Mouse (Mus musculus): Measurements from ENCODE around the gene Npcd. TPM values are rescaled to one million over a fixed set of nuclear protein-coding genes. Genes with fewer than 3 reads are reported as not detected.

Gene Npcd
- total RNA-seq, 2 experiments from 2014 or later = 9.7 to 19.7 TPM

DNA sequence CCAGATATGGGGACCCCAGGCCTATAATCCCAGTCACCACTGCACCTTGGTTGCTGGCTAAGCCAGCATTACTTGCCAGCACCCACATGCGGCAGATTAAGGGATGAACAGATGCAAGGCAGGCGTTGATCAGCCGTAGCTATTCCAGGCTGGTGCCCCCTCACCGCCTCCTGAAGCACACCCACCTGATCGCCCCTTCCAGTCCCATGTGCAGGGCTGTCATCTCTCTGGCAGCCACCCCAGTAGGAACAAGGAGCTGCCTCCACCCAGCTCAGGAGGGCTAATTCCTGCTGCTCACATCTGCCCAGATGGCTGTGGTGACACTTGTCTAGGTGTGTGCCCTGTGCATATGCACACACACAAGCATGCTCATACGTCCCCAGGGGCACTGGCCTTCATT lies 73.1 kb downstream of the Npcd start:
- Histone ChIP-seq H3K27ac (peak overlapping the region; percentile 67), H3K4me3 (no peak overlapping the region)
- DNase-seq (ENCODE audit: extremely low spot score in 1 of 2, low spot score in 2 of 2) = peak in 1 of 2 experiments; percentile 41
- no peak; the same call in 1 of the 2 replicates for TF ChIP-seq CTCF (IDR thresholded peaks at IDR 0.05)
- intact Hi-C loops (cut with DNase I) = no loop called here

DNA sequence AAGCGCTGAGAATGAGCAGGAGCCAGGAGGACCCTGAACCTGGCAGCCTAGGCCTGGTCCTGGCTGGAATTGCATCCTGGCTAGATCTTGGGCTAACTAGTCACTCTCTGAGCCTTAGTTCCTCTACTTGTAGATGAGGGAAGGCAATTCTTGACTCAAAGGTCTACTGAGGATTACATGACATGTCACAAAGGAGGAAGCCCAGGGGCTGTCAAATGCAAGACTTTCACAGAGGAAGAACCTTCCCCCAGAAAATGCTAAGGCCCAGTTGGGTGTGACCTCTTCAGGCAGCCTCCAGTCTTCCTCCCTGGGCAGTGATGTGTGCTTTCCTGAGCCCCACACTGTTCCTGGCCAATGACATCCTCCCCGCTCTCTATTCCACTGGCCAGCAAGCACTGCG lies 76.9 kb downstream of the Npcd start:
- no peak for DNase-seq (ENCODE audit: extremely low spot score in 1 of 2, low spot score in 2 of 2)
- Histone ChIP-seq H3K4me3 (no peak overlapping the region), H3K27ac (peak overlapping the region; percentile 82)
- TF ChIP-seq CTCF (IDR thresholded peaks at IDR 0.05) = no peak
- intact Hi-C loops (cut with DNase I) = no loop called here

DNA sequence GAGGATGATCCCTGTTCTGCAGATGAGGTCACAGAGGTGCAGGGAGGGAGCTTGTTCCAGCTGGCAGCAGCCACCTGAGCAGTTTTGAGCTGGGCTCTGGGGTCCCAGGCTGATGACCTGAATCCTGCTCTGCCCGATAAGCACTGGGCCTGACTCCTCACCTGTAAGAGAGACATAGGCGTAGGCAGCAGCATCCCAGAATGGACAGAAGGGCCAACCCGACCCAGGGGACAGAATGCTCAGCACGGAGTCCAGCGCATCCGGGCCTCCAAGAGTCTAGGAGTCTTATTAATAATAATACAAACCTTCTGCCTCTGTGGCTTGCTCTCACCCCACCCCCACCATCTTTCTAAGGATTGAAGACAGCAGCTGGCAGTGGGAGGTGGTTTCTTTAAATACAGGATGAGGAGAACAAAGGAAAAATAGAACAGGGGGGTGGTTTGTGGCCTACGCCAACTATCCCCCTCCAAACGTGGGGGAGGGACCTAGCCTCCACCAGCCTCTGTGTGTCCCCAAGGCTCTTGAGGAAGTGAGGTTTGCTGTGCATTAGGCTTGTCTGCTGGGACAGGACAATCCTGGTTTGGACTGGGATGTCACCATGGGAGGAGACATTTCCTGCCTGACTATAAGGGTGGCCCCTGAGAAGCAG lies 77.9 kb downstream of the Npcd start:
- peak; percentile 41 to 62 for DNase-seq (ENCODE audit: extremely low spot score in 1 of 2, low spot score in 2 of 2)
- no peak overlapping the region for H3K4me3 ChIP-seq
- intact Hi-C loops (cut with DNase I) = no loop called here
- H3K27ac ChIP-seq = peak overlapping the region; percentile 82
- no peak for TF ChIP-seq CTCF (IDR thresholded peaks at IDR 0.05)

DNA sequence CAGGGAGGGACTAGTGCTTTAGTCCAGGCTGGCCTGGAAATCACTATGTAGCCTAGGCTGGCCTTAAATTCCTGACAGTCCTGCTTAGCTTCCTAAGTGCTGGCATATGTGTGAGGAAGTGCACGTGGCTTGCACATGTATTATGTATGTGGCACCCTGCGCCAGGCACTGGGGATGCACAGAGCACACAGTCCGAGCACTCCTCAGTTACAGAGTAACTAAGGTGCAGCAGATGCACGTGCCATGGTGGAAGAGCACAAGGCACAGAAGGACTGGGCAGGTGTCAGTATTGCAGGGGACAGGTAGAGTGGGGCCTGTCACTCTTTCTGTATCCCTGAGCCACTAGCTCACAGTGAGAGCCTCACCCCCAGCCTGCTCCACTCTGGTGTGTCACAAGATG lies 78.9 kb downstream of the Npcd start:
- TF ChIP-seq CTCF (IDR thresholded peaks at IDR 0.05) = no peak
- intact Hi-C loops (cut with DNase I) = no loop called here
- Histone ChIP-seq H3K27ac (peak overlapping the region; percentile 82), H3K4me3 (no peak overlapping the region)
- DNase-seq (ENCODE audit: extremely low spot score in 1 of 2, low spot score in 2 of 2) = no peak

DNA sequence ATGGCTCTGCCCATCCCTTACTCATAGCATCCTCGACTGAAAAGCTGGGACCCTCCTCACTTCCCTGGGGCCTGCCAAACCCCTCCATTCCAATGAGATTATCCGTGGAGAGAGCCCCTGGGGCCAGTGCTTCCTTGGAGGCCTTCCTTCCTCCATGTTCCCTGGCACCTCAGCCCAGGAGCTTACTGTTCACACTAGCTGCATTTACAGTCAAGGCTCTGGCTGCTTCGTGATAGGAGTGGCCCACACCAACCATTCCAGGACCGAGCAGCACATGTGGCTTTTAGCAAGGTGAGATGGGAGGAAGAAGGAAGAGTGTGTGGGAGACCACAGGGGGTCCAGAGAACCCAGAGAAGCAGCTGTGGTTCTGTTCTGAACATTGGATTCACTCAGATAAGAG lies 80.2 kb downstream of the Npcd start:
- intact Hi-C loops (cut with DNase I) = loop anchor here (2.0 to 5.0 kb wide), 5 partner anchors 77 to 323 kb away; no protein-coding TSS in a partner anchor
- H3K4me3 ChIP-seq = no peak overlapping the region
- TF ChIP-seq CTCF (IDR thresholded peaks at IDR 0.05) = no peak

DNA sequence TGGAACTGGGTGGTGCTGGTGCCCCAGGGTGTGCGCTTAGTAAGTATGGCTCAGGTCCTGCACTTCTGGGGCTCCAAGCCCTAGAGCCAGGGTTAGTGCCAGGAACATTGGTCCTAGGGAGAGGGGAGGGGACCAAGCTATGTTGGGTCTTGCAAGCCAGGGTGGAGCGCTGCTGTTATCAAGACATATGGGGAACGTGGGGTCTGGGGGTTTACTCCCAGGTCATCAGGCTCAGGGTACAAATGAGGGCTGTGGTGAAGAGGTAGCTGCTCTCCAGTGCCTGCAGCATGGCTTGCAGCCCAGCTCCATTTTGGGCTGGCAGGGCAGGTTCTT lies 80.7 kb downstream of the Npcd start:
- 0 out of 2 replicates have a peak overlapping the region, but pooled peaks have one; percentile 36 for H3K27ac ChIP-seq
- intact Hi-C loops (cut with DNase I) = loop anchor here (2.0 to 5.0 kb wide), 5 partner anchors 77 to 324 kb away; no protein-coding TSS in a partner anchor
- TF ChIP-seq CTCF (IDR thresholded peaks at IDR 0.05) = no peak
- no peak overlapping the region for H3K4me3 ChIP-seq
- no peak for DNase-seq (ENCODE audit: extremely low spot score in 1 of 2, low spot score in 2 of 2)

More for the DNA sequence above, 80.2 kb downstream of the Npcd start:
- H3K27ac ChIP-seq = peak overlapping the region; percentile 36; the same call in 1 of the 2 replicates
- DNase-seq (ENCODE audit: extremely low spot score in 1 of 2, low spot score in 2 of 2) = no peak

DNA sequence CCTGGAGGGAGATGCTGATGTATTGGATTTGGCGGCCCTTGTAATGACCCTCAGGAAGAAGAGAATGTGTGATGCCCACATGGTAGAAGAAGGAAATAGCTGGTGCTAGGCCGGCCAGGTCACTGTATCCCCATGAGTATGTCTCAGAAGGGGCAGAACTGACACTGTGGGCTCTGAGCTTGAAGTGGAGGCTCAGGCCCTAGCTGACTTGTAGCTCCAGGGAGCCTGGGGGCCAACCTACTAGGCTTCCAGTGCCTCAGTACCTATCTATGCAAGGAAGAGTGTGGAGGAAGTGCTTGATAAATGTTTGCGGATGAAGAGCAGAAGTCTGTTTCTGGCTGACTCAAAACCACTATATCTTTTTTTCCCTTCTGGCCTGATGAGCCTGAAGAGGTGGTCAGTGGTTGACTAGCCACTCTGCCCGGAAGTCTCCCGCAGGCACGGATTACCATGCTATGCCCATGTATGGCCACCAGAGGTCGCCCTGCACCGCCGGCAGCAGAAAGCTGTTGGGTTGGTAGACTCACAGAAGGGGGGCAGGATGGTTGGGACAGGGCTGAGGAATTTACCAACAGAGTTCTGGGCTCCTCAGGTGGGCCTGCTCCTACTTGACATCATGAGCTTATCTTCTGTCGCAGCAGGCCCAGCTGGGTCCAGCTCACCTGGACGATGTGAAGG lies 81.2 kb downstream of the Npcd start:
- no peak overlapping the region for H3K4me3 ChIP-seq
- peak; percentile 100 for TF ChIP-seq CTCF (IDR thresholded peaks at IDR 0.05)
- intact Hi-C loops (cut with DNase I) = loop anchor here (2.0 to 5.0 kb wide), 5 partner anchors 78 to 324 kb away; no protein-coding TSS in a partner anchor
- peak; percentile 81 to 86 for DNase-seq (ENCODE audit: extremely low spot score in 1 of 2, low spot score in 2 of 2)
- H3K27ac ChIP-seq = no peak overlapping the region

DNA sequence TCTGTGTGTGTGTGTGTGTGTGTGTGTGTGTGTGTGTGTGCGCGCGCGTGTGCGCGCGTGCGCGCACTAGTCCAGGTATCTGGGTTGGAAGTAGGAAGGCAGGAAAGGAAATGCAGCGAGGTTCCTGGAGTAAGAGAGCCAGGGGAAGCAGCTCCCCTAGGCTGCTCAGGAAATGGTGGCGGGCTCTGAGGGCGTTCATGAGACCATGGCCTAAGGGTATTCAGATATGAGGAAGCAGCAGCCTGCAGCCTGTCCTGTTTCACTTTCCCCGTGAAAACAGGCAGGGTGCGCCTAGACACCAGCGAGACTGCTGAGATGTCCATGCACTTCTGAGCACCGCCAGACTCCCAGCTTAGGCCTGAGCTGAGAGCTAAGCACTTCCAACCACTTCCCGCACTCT lies 82.3 kb downstream of the Npcd start:
- H3K4me3 ChIP-seq = no peak overlapping the region
- no peak overlapping the region for H3K27ac ChIP-seq
- no peak for TF ChIP-seq CTCF (IDR thresholded peaks at IDR 0.05)
- no peak for DNase-seq (ENCODE audit: extremely low spot score in 1 of 2, low spot score in 2 of 2)
- intact Hi-C loops (cut with DNase I) = loop anchor here (2.0 to 5.0 kb wide), 5 partner anchors 79 to 326 kb away; no protein-coding TSS in a partner anchor

- no peak for DNase-seq (ENCODE audit: extremely low spot score in 1 of 2, low spot score in 2 of 2)
- no peak overlapping the region for H3K27ac ChIP-seq
- no peak overlapping the region for H3K4me3 ChIP-seq
- intact Hi-C loops (cut with DNase I) = loop anchor here (5.0 kb wide), 4 partner anchors 132 to 327 kb away; no protein-coding TSS in a partner anchor
- no peak for TF ChIP-seq CTCF (IDR thresholded peaks at IDR 0.05)
These were observed 83.8 kb downstream of the Npcd start for GRCm38 (mm10) chr15:79750266-79750665.

DNA sequence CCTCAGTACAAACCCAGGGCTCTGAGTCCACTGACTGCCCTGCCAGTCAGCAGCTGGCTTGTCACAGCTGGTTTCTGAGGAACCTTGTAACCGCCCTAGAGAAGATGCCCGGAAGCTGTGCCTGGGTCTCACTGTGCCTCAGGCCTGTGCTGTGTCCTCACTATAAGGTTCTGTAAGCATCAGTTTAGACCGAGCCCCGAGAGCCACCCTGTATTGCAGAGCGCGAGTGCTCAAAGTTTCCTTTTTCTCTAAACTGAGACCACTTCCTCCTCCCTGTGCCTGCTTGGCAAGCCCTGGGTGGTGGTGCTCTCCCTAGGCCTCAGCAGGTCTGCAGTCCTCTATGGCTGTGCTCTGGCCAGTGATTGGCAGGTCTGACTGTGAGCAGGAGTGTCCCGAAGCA lies 84.9 kb downstream of the Npcd start:
- DNase-seq (ENCODE audit: extremely low spot score in 1 of 2, low spot score in 2 of 2) = no peak
- intact Hi-C loops (cut with DNase I) = no loop called here
- H3K27ac ChIP-seq = no peak overlapping the region
- TF ChIP-seq CTCF (IDR thresholded peaks at IDR 0.05) = no peak
- no peak overlapping the region for H3K4me3 ChIP-seq

DNA sequence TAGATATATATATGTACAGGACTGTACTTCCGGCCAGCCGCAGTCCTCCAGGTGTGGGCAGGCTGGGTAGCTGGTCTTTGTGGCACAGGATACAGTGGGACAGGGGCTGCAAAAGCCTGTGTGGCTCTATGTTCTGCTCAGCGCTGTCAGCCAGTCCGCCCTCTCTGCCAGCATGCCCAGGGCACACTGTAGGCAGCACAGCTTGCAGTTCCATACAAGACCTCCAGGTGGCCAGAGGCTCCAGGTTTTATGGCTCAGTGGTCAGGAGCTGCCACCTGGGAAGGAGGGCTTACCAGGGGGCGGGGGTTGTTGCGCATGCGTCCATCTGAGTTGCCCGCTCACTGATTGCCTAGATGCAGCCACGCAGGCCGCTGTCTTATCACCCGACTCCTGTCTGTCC lies 86.0 kb downstream of the Npcd start:
- no peak overlapping the region for H3K4me3 ChIP-seq
- H3K27ac ChIP-seq = no peak overlapping the region
- no peak for DNase-seq (ENCODE audit: extremely low spot score in 1 of 2, low spot score in 2 of 2)
- TF ChIP-seq CTCF (IDR thresholded peaks at IDR 0.05) = peak; percentile 47
- intact Hi-C loops (cut with DNase I) = no loop called here

- intact Hi-C loops (cut with DNase I) = no loop called here
- H3K4me3 ChIP-seq = no peak overlapping the region
- no peak for TF ChIP-seq CTCF (IDR thresholded peaks at IDR 0.05)
- DNase-seq (ENCODE audit: extremely low spot score in 1 of 2, low spot score in 2 of 2) = no peak
- H3K27ac ChIP-seq = no peak overlapping the region
These were observed 88.2 kb downstream of the Npcd start for GRCm38 (mm10) chr15:79745883-79746282.
